Mouse (Mus musculus): ENCODE data around the gene Zc3h12d.

DNA sequence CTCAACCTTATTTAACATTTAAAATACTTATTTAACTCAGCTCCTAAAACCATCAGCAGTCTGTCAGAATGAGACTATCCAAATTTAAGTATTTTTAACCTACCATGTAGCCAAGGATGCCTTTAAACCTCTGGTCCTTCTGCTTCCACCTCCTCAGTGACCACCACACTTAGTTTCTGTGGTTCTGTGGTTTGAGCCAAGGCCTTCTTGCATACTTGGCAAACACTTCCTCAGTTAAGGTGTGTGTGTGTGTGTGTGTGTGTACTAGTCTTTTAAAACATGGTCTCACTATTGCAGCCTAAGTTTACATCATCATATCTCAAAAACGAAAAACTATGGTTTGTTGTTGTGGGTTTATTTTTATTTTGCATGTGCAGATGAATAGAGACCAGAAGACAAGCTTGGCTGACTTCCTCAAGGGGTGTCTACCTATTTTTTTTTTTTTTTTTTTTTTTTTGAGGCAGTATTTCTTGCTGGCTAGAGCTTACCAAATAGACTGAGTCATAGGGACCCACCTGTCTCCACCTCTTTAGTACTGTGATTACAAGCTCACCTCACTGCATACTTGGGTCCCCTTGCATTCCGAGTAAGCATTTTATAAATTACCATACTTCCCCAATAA is 29.6 kb upstream of the Zc3h12d start:
- TF ChIP-seq ZC3H11A (IDR thresholded peaks at IDR 0.05; ENCODE audit: borderline replicate concordance, low read depth, low read length) (no peak), CHD2 (IDR thresholded peaks at IDR 0.05; ENCODE audit: low read depth, low read length) (no peak), MAFK (IDR thresholded peaks at IDR 0.05; ENCODE audit: insufficient read depth, low read depth, low read length) (no peak), HCFC1 (IDR thresholded peaks at IDR 0.05; ENCODE audit: borderline replicate concordance, insufficient read depth, low read length) (no peak)

All from ES-E14 (cell line).